Mouse (Mus musculus): ENCODE results near the gene Grn.

Grn gene

GRCm38 (mm10) chr11:102480111-102480510 lies 50.0 kb downstream of the Grn start:
- no peak for DNase-seq (ENCODE audit: low spot score)

- no peak for DNase-seq (ENCODE audit: low spot score)
Observed at GRCm38 (mm10) chr11:102480897-102481296, 50.8 kb downstream of the Grn start.

DNA sequence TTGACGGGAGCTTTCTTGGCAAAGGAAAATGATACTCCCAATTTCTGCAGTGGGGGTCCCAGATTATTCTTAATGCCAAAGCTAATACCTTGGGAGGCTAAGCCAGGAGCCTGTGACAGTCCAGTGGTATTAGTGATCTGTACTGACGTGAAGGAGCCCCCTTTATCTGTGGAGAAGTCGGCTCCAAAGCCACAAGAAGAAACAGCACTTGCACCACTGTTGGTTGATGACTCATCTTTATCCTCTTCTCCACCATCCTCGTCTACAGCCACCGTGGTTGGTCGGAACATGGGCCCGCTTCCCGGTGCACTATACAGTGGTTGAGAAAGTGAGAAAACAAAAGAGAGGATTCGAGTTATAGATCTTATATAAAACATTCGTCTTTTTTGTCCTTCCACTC lies 51.7 kb downstream of the Grn start:
- no peak for DNase-seq (ENCODE audit: low spot score)

Data from left cerebral cortex, adult 11 months (tissue).